Mouse (Mus musculus) embryo, embryonic 10.5 days (tissue): ENCODE results near the gene Mettl7a3.
A peak's percentile ranks its signal among the peaks of the same experiment; 100 is the strongest.

Experiments
- DNase-seq: peaks from one replicate; pipeline ENCODE4 v3.0.0-alpha.2; 2015; ENCODE audit warnings: low spot score

Gene Mettl7a3

DNA sequence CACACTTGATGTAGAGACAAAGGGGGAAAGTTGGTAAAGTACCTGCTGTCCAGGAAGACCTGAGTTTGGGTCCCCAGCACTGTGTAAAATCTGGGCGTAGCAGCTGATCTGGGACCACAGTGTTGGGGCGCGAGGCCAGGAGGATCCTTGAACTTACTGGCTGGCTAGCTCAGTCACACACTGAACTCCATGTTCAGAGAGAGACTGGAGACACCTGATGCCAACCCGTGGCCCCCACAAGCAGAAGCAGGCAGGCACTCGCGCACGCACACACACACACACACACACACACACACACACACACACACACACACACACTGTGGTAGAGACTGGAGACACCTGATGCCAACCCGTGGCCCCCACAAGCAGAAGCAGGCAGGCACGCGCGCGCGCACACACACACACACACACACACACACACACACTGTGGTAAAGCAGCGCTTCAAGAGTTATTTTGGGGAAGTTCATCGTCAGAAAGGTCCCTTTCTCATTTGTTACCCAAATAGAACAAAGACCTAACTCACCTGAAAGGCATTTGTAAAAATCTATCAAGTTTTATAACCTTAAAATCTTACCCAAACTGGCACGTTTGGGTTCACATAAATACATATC is 53.6 kb downstream of the Mettl7a3 start:
- DNase-seq = no peak

DNA sequence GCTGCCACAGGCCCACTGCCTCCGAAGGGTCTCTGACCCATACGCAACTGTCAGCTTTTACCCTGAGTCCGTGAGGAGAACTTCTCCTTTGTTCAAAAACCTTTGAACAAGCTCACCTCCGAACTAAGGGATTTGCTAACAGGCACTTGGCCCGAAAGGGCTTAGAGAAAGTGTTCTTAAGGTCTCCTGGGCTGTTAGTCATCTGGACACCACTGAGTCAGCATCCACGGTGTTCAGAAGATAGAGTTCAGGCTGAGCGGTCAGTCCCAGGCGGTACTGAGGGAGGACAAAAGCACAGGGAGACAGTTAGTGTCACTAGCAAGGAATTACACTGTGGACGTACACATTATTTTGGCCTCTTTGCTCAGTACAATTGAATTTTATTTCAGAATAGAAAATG is 54.2 kb downstream of the Mettl7a3 start:
- peak; percentile 22 for DNase-seq
